Mouse (Mus musculus): Measurements from ENCODE around the gene Accsl.

Gene Accsl

DNA sequence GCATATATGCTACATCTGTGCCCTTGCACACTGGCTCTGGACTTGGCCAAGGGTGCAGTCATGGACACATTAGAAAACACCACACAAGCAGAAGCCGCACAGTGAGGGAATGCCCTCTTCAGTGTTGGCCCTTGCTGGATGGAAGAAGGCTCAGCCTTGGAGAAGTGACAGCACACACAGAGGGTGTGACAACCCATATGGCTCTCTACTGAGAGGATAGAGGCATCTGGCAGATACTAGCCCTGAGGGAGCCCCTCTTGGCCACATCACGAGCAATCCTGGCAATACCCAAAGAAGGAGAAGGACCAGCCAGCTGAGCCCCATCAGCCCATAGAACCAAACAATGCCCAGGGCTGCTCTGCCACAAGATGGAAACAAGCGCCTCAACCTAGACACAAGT, 5.6 kb upstream of the Accsl start:
- no peak for DNase-seq (ENCODE audit: low spot score)

DNA sequence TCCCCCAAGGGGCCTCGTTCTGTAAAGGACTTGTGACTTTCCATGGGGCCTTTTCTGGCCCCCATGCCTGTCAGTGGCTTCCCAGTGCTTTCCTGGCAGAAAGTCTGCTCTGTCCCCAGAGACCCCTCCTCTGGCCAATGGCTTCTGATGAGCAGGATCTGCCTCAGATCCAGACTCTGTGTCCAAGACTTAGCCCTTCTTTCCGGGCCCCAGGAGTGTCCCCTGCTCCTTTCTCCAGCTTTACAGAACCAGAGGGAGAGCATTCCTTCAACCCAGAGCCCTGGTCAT, 5.2 kb upstream of the Accsl start:
- no peak for DNase-seq (ENCODE audit: low spot score)

DNA sequence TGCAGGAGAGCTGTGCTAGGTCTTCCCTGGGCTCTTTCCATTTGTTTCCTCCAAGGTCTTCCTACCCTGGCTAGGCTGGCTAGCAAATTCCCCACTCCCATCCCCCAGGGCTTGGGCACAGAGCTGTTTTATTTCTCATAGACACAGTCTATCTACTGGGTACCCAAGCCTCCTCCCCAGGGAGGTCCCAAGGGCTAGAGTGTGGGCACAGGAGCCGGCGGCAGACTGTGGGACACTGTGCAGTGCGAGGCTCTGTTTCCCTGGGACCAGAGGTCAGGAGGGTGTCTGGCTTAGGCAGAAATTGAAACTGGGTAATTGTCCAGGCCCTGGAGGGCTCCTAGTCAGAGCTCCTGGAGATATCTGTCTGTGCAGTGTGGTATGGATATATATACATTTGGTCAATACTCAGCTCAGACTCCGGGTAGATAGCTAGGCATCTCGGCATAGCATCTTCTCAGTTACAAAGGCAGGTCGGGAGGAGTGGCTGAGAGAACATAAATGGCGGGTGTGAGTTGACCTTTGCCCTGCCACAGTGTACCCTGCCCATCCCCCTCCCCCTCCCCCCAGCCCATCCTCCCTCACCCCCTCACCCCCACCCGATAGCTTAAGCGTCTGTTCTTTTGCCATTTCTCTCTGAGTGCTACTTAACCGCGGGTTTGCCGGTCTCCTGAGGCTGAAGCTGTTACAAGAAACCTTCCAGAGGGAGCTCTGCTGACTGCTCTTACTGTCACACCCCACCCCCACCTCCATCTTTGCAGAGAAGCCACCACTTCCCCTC, 4.7 kb upstream of the Accsl start:
- DNase-seq (ENCODE audit: low spot score), result no peak

DNA sequence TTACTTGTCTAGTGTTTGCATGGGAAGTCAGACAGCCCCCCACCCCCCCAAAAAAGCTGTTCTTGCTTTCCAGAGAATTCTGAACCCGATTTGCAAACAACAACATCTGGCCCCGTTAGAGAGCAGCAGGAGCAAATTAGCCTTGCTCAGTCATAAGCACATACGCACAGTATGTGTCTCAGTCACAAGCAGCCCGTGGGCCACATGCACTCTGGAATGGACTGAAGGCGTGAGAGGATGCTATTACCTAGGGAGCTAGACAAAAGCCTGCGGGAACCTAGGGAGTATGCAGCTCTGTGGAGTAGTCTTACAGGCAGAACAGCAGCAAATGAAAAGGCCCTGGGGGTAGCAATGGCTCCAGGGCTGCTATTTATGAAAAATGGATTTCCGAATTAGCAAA, 3.3 kb upstream of the Accsl start:
- no peak for DNase-seq (ENCODE audit: low spot score)

DNA sequence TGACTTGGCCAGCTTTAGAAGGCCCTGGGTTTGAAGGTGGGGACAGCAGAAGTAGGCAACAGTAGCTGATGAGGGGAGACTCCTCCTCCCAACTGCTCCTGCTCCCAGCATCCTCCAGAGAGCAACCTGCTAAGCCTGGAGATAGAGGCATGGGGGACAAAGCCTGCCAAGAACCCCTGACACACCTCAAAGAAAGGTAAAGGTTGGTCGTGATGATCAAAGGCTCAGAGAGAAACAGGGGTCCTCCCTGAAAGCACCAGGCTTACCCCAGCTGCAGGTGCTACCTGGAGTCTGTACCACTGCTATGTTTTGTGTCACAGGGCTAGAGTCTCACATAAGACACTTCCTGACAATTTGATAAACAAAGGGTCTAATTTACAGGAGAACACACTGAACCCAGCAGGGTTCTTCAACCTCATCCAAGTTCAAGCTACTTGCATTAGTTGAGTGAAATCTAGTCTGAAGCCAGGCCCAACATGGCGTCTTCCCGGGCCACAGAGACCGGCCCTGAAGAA, 2.5 kb upstream of the Accsl start:
- DNase-seq (ENCODE audit: low spot score), result no peak

DNA sequence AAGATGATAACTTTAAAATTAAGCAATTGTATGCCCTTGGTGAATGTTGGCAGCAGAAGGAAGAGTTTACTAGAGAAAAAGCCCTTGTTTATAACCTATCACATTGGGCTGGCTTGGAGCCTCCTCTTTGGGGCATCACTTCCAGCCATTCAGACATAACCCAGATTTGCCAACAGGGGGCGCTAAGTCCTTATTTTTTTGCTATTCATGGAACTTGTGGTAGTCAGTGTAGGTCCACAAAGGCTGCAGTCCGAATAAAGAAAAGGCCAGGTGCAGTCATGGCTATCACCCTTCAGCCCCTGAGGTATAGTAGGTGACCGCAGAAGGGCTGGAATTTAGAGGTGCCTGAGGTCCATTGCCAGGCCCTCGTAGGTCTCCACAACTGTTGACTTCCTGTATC, 1.9 kb upstream of the Accsl start:
- DNase-seq (ENCODE audit: low spot score), result peak; percentile 79

DNA sequence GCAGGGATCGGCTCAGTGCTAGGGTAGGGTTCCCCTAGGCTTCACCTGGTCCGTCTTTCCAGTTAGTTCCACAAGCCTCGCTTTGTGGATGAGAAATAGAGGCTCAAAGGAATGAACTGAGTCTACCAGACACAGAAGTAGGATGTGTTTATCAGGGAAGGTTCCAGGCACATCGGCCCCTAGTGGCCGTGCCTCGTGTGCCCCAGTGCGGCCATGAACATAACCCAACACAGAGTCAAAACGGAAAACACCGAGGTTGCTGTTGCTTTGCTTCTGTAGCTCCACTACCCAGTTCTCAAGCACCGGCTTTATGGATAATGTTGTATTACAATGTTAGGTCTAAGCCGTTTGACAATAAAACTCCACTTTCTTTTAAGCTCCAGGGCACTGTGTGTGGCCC, 391 bp downstream of the Accsl start:
- no peak for DNase-seq (ENCODE audit: low spot score)

DNA sequence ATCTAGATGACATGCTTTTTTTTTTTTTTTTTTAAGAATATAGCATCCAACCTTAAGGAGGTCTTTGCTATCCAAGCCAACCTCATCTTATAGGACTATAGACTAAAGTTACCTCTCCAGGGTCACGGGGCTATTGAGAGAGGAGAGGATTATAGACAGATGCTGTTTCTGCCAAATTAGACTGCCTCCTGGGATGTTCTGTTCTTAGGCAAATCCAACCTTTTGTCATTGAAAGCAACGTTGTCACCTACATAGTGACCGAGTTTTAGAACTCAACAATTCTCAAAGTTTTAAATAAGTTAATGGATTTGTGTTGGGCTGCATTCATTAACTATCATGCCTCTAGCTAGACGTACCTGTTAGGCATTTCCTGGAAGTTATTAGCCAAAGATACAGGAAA, 5.7 kb downstream of the Accsl start:
- no peak for DNase-seq (ENCODE audit: low spot score)

DNA sequence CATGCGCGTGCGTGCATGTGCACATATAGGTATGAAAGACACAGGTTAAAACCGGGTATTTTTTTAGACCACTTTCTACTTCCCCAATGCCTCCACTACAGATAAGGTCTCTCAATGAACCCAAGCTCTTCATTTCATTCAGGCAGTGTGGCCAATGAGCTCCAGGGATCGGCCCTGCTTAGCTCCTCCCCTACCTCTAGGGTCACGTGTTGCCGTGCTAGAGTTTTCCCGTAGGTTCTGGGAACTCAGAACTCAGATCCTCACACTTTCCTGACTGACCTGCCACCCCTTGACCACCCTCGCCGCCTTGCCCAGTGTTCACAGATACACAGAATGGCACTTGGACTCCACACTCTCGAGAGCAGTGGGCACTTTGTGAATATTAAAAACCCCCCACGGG, 10.1 kb downstream of the Accsl start:
- no peak for DNase-seq (ENCODE audit: low spot score)

DNA sequence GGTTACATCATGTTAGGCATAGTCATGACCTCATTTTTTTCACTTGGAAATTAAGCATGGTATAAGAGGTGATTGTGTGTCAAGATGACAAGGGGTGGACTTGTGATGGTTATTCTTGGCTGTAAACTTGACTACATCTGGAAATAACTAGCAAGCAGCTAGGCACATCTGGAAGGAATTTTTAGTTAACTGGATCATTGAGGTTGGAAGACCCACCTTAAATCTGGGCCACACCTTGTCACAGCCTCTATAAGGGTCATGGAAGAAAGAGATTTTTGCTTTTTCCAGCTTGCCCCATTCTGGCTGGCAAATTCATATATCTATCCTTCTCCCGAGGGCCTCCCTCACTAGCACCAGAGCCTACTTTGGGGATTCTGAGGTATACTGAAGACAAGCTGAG, 17.7 kb downstream of the Accsl start:
- no peak for DNase-seq (ENCODE audit: low spot score)

DNA sequence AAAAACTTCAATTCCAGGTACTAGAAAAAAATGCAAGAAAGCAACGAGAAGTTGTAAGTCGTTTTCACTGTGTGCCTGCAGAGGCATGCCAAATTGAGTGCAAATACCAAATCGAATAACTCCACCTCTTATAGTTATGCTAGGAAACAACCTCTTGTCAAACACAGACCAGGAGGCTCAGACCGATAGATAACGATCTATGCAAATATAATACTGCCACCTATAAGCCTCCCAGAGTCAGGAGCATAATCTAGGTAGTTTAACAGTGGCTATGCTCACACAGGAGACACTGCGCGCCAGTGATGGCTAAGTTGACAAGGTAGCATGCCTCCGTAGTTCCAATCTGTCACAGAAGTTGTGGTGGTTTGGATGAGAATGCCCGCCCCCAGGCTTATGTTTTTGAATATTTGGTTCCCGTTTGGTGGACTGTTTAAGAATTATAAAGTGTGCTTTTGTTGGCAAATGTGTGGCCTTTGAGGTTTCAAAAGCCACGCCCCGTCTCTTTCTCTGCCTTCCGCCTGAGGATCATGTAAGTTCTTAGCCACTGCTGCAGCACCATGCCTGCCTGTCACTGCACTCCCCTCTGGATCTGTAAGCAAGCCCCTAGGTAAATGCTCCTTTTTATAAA, 18.5 kb downstream of the Accsl start:
- no peak for DNase-seq (ENCODE audit: low spot score)

DNA sequence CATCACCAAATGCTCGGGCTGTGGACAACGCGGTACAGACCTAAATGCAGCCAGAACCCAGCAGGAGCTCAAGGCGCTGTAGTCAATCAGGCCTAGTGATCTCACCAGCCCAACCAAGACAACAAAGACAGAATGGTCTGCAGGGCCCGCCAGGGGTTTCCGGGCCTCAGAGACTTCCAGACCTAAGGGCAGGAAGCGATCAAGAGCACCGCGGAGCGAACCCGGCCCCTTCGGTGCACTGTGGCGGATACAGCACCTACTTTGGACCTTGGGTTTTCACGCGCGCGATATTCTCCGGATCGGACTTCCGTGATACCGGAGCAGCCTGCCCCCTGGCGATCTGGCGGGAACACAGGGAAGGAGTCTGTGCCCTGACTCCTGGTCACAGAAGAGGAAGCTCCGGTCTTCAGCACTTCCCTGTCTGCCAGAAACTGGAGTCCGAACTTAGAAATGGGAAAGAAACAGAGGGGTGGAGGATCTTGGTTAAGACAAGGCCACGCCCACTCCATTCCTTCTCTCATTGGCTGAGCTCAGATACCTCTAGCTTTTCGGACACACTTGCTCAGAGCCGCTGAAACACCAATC, 19.4 kb downstream of the Accsl start, which contains the start of gene Accs:
Gene Accs (minus strand): TSS at position 439 of the 585 bp plus-strand sequence.
- DNase-seq (ENCODE audit: low spot score), result peak; percentile 83

DNA sequence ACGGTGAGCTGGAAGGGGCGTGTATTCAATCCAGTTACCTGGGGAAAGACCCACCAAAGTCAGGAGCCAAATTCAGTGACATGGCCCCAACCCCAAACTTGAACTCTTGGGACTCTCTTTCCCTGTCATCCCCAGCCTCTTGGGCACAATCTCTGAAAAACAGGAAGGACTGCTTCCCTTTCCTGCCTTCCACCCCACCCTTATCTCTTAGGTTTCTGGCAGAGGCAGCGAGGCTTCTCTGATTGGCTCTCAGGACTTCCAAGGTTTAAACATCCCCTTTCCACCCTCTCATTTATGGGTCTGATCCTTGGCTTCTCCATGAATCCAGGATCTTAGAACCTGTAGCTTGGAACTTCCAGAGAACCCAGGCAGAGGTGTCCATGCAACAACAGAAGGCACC, 27.6 kb downstream of the Accsl start:
- DNase-seq (ENCODE audit: low spot score), result no peak

DNA sequence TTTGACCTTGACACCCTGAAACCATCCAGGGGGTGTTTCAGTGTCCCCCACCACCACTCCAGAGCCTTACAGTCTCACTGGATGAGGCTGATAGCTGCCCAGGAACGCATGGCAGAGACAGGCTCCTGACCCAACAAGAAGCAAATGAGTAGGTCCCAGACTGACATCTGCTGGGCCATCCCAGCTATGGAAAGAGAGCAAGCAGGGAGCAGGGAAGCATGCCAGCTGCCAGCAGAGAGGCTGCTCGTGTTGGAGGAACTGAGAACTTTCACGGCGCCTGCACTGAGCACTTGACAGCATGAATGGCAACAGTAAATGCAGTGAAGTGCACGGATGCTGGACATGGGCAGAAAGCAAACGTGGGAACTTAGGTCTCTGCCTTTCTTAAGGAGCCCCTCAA, 28.8 kb downstream of the Accsl start:
- no peak for DNase-seq (ENCODE audit: low spot score)

DNA sequence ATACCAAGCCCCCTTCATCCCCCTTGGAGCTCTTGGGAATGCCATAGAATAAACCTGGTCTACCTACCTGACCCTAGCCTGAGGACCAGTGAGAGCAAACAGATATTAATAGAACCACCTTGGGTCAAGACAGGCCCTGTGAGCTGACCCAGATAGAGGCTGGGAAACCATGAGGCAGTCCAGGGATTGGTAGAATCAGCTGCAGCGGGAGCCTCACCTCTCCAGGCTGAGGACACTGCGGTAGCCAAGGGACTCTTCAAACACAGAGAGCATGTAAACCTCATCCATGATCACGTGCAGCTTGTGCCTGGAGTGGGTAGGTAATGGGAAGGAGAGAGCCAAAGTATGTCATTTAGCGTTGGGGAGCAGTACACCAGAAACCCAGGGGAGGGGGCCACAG, 30.0 kb downstream of the Accsl start:
- no peak for DNase-seq (ENCODE audit: low spot score)

DNA sequence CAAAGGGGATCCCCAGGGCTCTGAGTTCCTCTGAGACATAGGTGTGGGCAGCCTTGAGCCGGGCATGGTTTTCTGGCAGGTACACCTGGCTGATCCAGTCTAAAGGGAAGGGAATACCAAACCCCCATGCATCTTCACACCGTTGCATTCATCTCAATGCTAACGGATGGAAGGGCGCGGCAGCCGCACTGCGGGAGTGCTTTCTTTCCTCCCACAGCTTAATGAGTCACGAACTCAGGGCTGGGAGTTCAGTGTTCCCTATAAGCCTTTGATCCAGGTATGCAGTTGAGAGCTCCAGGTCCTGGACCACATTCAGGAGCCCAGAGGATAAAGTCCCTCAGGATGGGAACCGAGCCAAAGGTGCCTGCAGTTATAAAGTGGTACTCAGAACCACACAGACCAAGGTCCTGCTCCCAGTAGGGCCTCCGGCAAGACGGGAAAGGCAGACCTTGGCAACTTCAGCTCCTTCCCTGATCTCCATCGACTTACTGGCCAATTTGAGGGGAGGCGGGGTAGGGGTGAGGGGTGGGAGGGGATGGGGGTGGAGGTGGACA, 32.6 kb downstream of the Accsl start:
- DNase-seq (ENCODE audit: low spot score), result no peak

DNA sequence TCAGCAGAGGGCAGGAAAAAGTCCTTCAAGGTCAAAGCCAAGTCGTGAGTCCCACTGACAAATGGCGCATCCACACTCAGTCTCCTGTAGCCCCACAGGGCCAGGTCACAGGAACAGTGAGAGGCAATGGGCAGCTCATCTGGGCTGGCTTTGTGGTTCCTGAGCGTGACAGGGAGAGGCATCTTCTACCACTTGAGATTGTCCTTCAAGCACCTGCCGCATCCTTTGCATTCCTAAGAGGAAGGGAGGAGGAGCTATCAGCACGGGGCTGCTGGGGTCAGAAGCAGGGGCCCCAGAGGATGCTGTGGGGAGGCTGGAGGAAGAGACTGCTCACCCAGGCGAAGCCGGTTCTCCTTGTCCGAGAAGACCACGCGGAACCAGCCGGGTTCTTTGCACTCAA, 33.4 kb downstream of the Accsl start:
- no peak for DNase-seq (ENCODE audit: low spot score)

DNA sequence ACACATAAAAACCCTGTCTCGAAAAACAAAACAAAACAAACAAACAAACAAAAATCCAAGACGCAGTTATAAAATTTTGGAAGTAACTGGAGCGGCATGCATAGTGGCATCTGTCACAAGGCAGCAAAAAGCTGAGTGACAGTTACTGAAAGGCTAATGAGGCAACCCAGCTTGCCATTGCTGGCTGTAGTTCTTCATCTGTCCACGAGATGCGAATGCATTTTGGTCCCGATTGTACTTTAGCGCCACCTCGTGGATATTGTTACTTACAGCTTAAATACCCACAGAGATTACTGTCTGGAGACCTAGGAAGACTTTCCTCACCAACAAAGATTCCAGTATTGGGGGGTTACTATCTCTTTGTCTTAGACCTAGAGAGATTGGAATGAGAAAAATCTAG, 45.4 kb downstream of the Accsl start:
- peak; percentile 70 for DNase-seq (ENCODE audit: low spot score)

DNA sequence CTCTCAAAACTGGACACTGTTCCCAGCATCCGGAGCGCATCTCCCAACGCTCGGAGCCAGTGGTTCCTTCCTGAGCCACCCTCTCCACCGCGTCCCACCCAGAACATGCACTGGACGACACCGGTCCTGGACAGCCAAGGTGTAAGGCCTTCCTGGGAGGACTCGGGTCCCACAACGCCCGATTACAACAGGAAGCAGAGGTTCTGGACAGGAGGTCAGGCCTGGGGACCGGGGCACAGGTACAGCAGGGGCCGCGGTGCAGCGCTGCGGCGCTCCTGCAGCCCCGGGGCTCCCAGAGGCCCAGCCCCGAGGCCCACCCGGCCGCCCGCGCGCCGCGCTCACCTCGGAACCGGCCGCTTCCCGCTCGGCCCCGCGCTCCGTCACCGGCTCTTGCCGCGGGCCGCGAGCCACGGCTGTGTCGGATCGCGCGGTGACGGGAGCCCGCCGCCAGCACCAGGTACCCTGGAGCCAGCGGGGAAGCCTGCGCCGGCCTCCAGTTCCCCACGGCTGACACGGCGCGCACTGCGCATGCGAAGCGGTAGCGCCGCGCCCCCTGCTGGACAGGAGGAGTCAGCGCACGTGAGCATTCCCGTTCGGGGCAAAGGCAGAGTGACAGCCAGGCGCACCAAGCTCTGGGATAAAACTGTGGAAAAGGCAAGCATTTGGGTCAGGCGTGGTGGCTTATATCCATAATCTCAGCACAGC, 46.8 kb downstream of the Accsl start, which contains the start of gene Ext2:
Gene Ext2 (minus strand): TSS at position 524 of the 705 bp plus-strand sequence.
- DNase-seq (ENCODE audit: low spot score), result peak; percentile 95

DNA sequence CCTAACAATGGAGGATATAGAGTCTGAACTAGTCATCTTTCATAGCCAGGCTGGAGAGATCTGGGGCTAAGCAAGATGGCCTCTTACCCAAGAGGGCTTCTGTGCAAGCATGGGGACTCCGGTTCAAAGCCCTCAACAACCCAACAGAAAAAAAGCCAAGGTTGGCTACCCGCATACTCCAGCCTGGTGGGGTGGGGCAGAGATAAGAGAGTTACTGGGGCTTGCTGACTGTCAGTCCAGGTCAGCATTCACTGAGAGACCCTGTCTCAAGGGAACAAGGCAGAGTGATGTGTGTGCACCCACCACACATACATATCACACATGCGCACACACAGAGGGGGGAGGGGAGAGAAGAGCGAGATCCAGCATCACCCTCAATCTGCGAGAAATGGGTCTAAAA, 51.2 kb downstream of the Accsl start:
- DNase-seq (ENCODE audit: low spot score), result no peak

DNA sequence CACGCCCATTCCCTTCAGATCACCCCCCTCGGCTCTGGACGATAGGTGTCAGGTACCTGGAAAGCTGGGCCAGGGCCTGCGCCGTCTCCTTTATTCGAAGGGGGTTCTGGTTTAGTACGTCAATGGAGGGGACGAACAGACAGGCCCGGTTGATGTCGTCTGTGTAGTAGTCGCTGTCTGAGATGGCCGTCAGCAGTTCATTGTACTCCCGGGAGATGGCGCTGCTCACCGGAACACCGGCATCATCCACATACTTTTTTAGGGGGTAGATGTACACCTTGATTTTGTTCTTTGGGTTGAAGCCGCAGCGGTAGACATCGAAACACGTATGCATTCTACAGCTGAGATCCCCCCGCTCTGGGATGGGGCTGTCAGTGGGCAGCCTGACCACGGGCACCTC, 55.6 kb downstream of the Accsl start:
- DNase-seq (ENCODE audit: low spot score), result no peak

DNA sequence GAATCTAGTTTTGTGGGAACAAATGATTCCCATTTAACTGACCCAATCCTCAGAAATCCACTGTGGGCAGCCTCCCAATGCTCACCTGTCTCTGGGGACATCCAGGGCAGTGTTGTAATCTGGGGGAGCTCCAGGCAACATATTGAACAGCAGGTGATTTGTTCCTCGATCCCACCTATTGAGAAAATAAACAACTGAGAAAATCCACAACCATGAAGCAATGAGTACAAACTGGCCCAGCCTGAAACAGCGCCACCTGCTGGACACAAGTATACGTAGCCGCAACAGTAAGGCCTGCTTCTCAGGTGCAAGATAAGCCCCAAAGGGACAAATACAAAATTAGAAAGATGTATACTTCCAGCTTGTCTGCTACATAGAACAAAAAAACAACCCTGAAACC, 57.1 kb downstream of the Accsl start:
- peak; percentile 86 for DNase-seq (ENCODE audit: low spot score)

DNA sequence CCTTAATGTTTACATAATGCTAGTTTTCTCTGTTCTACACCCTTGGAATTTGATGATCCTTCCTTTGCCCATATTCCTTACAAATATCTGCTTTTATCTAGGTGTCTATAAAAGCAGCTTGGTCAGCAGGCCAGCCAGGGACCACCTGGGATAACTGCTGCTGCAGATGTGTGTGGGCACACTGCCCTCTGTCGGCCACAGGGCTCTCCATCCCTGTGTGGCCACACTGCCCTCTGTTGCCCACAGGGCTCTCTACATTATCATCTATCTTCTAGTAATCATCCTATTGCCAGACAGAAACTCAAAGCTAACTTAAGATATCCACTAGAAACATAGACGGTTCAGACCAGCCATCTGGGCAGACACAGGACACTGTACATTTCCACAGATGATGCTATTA, 59.0 kb downstream of the Accsl start:
- DNase-seq (ENCODE audit: low spot score), result peak; percentile 60
